Mouse (Mus musculus) gastrocnemius, adult 2 months (tissue): ENCODE measurements at regions not wholly inside any gene's neighbourhood (a gene's known extent, or its start where the extent isn't known, plus 50 kb on each side); places are given as distances from the start of the nearest gene placed in this dataset.

Experiments
- DNase-seq: peaks from one replicate; pipeline ENCODE4 v3.0.0; 2022
- H3K27ac ChIP-seq: fragments of 200-600 bp; 2 replicates; pipeline ENCODE4 v1.8.1; 2022; ENCODE audit warnings: mild to moderate bottlenecking
- H3K4me3 ChIP-seq: fragments of 200-600 bp; 2 replicates; pipeline ENCODE4 v1.8.1; 2022; ENCODE audit warnings: mild to moderate bottlenecking, moderate library complexity
- CTCF ChIP-seq: fragments of 200-600 bp; IDR thresholded peaks from 2 replicates; pipeline ENCODE4 v1.8.1; 2022; ENCODE audit warnings: antibody characterized with exemption, mild to moderate bottlenecking, moderate library complexity
- intact Hi-C: fragments of 180-260 bp; cut with DNase I; formaldehyde crosslinking; loops from one replicate; pipeline ENCODE4 v1.15.1; 2025

GRCm38 (mm10) chr9:46476516-46476915 is 156.7 kb upstream of the 4931429L15Rik start:
- intact Hi-C loops, result no loop called here
- no peak overlapping the region for H3K27ac ChIP-seq
- H3K4me3 ChIP-seq, result no peak overlapping the region
- no peak for TF ChIP-seq CTCF
- DNase-seq, result no peak

- TF ChIP-seq CTCF, result no peak
- H3K4me3 ChIP-seq, result no peak overlapping the region
- H3K27ac ChIP-seq, result no peak overlapping the region
- no peak for DNase-seq
- intact Hi-C loops, result no loop called here
These were observed 153.9 kb upstream of the 4931429L15Rik start for GRCm38 (mm10) chr9:46473681-46474080.

- DNase-seq, result no peak
- Histone ChIP-seq H3K4me3 (no peak overlapping the region), H3K27ac (no peak overlapping the region)
- TF ChIP-seq CTCF, result no peak
- intact Hi-C loops, result no loop called here
These were observed 149.7 kb upstream of the 4931429L15Rik start for GRCm38 (mm10) chr9:46469521-46469920.

GRCm38 (mm10) chr9:46468306-46468705 is 148.5 kb upstream of the 4931429L15Rik start:
- Histone ChIP-seq H3K27ac (no peak overlapping the region), H3K4me3 (no peak overlapping the region)
- no peak for TF ChIP-seq CTCF
- no peak for DNase-seq
- intact Hi-C loops, result no loop called here

GRCm38 (mm10) chr9:46467671-46468070 is 147.9 kb upstream of the 4931429L15Rik start:
- Histone ChIP-seq H3K27ac (no peak overlapping the region), H3K4me3 (no peak overlapping the region)
- intact Hi-C loops, result no loop called here
- DNase-seq, result no peak
- TF ChIP-seq CTCF, result no peak

GRCm38 (mm10) chr9:46462681-46463080 is 142.9 kb upstream of the 4931429L15Rik start:
- no peak for DNase-seq
- no peak overlapping the region for H3K4me3 ChIP-seq
- H3K27ac ChIP-seq, result no peak overlapping the region
- no peak for TF ChIP-seq CTCF
- intact Hi-C loops, result no loop called here

- Histone ChIP-seq H3K4me3 (no peak overlapping the region), H3K27ac (no peak overlapping the region)
- no peak for TF ChIP-seq CTCF
- no peak for DNase-seq
- intact Hi-C loops, result no loop called here
These were observed 138.2 kb upstream of the 4931429L15Rik start for GRCm38 (mm10) chr9:46457945-46458344.

- no peak for TF ChIP-seq CTCF
- H3K27ac ChIP-seq, result no peak overlapping the region
These were observed 135.2 kb upstream of the 4931429L15Rik start for GRCm38 (mm10) chr9:46454807-46455610.

GRCm38 (mm10) chr9:46443191-46444095 is 123.7 kb upstream of the 4931429L15Rik start:
- intact Hi-C loops, result no loop called here
- H3K4me3 ChIP-seq, result no peak overlapping the region
- DNase-seq, result no peak

More at GRCm38 (mm10) chr9:46454807-46455610, 135.2 kb upstream of the 4931429L15Rik start:
- H3K4me3 ChIP-seq, result no peak overlapping the region
- intact Hi-C loops, result no loop called here
- DNase-seq, result no peak

GRCm38 (mm10) chr9:46442739-46443181 is 123.0 kb upstream of the 4931429L15Rik start:
- Histone ChIP-seq H3K4me3 (no peak overlapping the region), H3K27ac (no peak overlapping the region)
- DNase-seq, result no peak
- intact Hi-C loops, result no loop called here
- TF ChIP-seq CTCF, result no peak

More at GRCm38 (mm10) chr9:46443191-46444095, 123.7 kb upstream of the 4931429L15Rik start:
- TF ChIP-seq CTCF, result no peak
- no peak overlapping the region for H3K27ac ChIP-seq

- Histone ChIP-seq H3K27ac (no peak overlapping the region), H3K4me3 (no peak overlapping the region)
- no peak for TF ChIP-seq CTCF
- intact Hi-C loops, result no loop called here
- DNase-seq, result no peak
These were observed 120.4 kb upstream of the 4931429L15Rik start for GRCm38 (mm10) chr9:46440226-46440625.

- H3K27ac ChIP-seq, result no peak overlapping the region
- no peak overlapping the region for H3K4me3 ChIP-seq
- DNase-seq, result no peak
- intact Hi-C loops, result no loop called here
- TF ChIP-seq CTCF, result no peak
These were observed 114.9 kb upstream of the 4931429L15Rik start for GRCm38 (mm10) chr9:46434700-46435099.

GRCm38 (mm10) chr9:46433716-46434115 is 113.9 kb upstream of the 4931429L15Rik start:
- DNase-seq, result no peak
- intact Hi-C loops, result no loop called here
- TF ChIP-seq CTCF, result no peak
- no peak overlapping the region for H3K4me3 ChIP-seq
- H3K27ac ChIP-seq, result no peak overlapping the region
